Mouse (Mus musculus) layer of hippocampus, adult 18-20 months (tissue): ENCODE data around the gene Arhgef2. TPM values are rescaled to one million over a fixed set of nuclear protein-coding genes. Genes with fewer than 3 reads are reported as not detected.
A peak's percentile ranks its signal among the peaks of the same experiment; 100 is the strongest.
"Not testable (repeated sequence)": the region's sequence is repeated elsewhere in the genome, so short reads cannot be mapped to it uniquely, and the experiment has no call there.

Experiments
- DNase-seq, 2 experiments: peaks; one replicate each; pipeline ENCODE4 v3.0.0; 2022; ENCODE audit warnings: low spot score in 2 of 2
- total RNA-seq, 2 experiments: library from RNA; stranded (reverse); gene quantifications; 2 replicates each; pipeline ENCODE4 v1.2.3; 2021

Arhgef2 gene
- total RNA-seq, 2 experiments from 2014 or later, result 237 to 255 TPM

DNA sequence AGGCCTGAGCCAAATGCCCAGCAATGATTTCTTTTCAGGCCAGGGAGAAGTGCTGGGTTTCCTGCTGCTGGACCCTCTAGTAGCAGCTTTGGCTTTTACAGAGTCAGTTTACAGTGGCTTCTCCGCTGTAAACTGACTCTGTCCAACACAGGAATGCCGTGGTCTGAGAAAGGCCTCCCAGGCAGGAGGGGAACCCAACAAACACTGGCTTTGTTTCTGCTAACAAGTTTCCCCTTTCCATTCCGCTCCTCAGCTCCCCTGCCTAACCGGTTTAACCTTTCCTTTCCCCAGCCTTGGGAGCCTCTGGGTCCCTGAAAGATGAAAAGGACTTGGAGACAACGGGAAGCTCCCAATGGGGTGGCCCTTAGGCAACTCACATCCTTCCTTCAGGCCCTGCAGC lies 15.5 kb upstream of the Arhgef2 start:
- no peak for DNase-seq

DNA sequence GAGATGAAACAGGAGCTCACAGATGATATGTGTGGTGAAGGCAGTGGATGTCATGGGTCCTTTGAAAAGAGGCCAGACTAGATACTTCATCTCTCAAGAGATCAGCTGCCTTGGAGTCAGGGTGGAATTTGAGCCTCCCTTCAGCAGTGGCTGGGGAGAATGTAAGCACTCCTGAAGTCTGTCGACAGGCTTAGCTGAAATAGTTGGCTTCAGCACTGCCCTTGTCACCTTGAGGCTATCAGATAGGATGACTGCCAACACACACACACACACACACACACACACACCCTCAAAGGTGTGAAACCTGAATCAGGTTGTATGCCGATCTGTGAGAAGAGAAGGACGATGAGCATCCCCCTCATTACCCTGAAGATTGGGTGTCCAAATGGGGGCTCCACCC lies 14.7 kb upstream of the Arhgef2 start:
- no peak for DNase-seq

DNA sequence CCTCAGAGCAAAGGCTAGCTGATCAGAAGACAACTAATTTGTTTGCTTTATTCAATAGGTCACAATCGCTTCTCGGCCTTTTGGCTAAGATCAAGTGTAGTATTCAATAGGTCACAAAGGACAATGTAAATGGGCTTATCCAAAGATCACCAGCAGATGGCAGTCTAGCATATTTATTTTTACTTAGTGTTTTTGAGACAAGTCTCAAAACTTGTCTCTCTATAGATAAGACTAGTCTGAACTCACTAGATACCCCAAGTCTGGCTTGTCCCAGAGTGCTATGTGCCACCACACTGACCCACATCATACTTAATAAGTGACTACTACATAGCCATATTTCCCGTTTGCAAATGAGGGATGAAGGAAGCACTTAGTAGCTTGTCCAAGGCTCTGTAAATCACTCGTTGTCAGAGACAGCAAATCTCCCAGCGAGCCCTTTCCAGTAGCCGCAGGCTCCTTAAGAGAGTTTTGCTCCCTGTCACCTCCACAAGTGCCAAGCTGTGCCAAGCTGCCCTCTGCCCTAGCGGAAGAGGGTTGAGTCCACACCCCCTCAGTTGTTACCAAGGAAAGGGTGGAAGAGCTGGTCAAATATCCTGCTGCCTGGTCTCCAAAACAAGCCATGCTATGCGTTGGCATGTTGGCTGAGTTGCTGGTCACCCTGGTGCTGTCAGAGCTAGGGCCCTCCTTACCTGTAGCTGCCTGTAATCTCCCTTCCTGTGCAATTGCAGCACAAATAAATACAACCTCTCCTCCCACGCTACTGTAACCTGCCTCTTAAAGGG lies 13.6 kb upstream of the Arhgef2 start:
- peak in 1 of 2 experiments; percentile 68 for DNase-seq

GRCm38 (mm10) chr3:88592942-88593576 lies 12.7 kb upstream of the Arhgef2 start:
- no peak for DNase-seq

GRCm38 (mm10) chr3:88593893-88594580 lies 11.7 kb upstream of the Arhgef2 start:
- no peak for DNase-seq

DNA sequence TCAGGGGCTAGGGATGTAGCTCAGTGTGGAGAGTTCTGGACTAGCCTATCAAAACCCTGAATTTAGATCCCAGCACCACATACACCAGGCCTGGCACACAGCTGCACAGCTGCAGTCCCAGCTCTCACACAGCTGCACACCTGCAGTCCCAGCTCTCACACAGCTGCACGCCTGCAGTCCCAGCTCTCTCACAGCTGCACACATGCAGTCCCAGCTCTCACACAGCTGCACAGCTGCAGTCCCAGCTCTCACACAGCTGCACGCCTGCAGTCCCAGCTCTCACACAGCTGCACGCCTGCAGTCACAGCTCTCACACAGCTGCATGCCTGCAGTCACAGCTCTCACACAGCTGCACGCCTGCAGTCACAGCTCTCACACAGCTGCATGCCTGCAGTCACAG lies 9.2 kb upstream of the Arhgef2 start:
- DNase-seq, result not testable (repeated sequence)

DNA sequence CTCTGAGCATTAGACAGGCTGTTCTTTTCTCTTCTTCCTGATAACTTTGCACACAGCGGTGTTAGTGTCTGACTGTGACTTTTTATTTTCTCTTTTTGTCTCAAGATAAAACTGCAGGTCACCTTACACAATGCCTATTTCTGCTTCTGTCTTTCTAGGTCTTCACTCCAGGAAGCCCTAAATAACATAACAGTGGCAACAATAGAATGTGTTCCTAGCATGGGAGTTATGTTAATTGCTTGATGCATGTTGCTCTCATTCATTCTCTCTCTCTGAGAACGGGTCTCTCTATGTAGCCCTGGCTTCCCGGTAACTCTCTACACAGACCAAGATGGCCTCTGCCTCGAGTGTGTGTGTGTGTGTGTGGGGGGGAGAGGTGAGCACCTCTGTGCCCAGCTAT lies 3.3 kb upstream of the Arhgef2 start:
- DNase-seq, result no peak

- DNase-seq, result peak in 1 of 2 experiments; percentile 60
These were observed 2.0 kb upstream of the Arhgef2 start for GRCm38 (mm10) chr3:88603714-88604161.

DNA sequence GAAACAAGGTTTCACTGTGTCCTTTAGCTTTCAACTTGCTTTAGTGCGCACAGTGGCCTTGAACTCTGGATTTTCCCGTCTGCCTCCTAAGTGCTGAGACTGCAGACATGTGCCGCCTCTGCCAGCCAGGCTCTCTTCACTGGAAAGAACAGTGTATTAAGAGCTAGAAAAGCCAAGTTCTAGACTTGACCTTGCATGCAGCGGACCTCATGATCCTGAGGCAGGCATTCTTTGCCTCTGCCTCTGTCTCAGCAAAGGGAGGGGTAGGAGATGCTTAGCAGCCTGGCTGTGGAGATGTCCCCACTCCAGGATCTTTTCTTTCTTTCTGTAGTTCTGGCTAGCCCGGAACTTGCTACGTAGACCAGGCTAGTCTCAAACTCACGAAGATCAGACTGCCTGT lies 903 bp upstream of the Arhgef2 start:
- no peak for DNase-seq

- peak; percentile 84 to 93 for DNase-seq
These were observed 1.4 kb downstream of the Arhgef2 start for GRCm38 (mm10) chr3:88607065-88607757.

- peak in 1 of 2 experiments; percentile 22 for DNase-seq
These were observed 2.0 kb downstream of the Arhgef2 start for GRCm38 (mm10) chr3:88607758-88608138.

GRCm38 (mm10) chr3:88609066-88609465 lies 3.3 kb downstream of the Arhgef2 start:
- no peak for DNase-seq

DNA sequence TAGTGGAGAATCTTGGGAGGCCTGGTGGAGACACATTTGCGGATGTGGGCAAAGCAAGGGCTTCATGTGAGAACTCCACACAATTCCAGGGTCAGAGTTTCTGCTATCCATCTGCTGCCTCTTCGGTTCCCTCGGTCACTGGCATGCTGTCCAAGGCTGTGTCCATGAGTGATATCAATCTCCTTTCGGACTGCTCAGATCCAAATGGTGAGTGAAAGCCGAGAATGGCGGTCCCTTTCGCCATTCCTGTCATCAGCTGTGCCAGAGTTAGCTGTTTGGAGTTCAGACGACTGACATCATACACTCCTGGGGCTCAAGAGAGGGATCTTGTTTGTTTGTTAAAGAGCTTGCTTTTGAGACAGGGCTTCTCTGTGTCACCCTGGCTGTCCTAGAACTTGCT lies 8.7 kb downstream of the Arhgef2 start:
- DNase-seq, result no peak

DNA sequence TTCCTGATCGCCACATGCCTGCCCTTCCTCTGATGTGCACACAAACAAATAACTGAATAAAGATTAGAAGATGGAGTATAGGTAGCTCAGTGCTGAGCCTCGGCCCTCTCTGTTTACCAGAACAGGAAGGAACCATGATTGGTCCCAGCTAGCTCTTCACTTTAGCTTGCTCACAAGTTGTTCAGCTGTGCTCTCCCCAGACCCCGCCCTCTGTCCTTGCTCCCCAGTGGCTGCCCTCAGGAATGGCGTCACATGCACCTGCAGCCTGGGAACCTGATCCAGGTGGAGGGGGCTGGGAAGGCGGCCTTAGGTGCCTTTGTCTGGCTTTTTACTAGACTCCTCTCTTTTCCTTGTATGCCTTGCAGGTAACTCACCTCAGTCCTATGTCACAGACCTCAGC lies 9.4 kb downstream of the Arhgef2 start:
- no peak for DNase-seq

DNA sequence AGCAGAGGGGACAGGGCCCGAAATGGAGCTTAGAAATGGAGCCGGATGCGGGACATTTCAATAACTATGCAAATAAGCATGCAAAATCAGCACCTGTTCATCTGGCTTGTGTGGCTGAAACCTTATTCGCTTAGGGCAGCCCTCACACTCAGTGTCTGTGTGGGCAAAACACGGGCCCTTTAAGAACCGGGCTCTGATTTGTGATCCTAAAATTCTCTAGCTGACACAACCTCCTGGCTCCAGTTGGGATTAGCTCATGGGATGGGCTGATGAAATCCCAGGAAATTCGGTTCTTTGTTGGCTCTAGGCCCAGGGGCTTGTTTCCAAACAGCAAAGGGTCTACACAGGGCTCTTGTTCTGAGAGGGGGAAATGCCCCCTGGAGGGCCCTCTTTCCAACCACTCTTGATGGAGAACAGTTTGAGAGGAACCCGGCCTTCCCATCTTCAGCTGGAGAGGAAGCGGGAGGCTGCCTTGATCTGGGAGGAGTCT lies 10.2 kb downstream of the Arhgef2 start:
- no peak for DNase-seq

GRCm38 (mm10) chr3:88616951-88617500 lies 11.3 kb downstream of the Arhgef2 start:
- no peak for DNase-seq

- no peak for DNase-seq
These were observed 12.5 kb downstream of the Arhgef2 start for GRCm38 (mm10) chr3:88618074-88618871.

DNA sequence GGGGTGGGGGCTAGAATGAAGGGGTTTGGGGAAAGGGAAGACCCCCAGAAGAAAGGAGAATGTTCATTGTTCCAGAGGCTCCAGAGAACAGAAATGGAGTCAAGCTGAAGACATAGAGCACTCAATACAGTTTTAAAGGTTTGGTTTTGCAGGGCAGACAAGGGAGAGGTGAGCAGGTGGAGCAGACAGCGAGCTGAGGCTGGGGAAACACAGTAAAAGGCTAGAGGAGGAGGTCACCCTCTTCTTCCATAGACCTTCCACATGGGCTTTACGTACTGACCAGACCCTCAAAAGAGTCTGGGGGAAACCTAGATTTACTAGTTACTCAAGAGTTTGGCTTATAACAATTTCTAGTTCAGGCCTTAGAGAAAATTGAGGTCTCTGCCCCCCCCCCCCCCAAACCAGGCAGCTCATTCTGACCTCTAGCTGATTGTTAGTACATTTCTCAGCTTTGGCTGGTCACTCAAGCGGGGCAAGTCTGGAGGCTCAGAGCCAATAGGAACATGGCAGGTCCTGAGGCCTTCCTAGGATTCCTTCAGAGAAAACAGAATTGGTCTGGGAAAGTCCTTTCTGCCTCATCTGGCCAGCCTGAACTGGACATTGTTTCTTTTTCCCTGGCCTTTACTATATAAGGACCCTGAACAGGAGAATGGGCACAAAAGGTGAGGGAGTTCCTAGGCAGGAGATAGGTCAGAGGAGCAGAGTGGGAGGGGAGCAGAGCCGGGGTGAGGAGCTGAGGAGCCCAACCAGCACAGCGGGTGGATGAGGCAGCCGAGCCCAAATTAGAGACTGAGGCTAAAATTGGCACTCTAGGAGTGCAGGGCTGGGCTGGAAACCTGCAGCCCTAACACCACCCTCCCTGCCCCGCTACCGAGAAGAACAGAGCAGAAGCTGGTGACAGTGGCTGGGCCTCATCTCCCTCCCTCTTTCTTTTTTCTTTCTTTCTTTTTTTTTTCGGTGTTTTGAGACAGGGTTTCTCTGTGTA lies 13.6 kb downstream of the Arhgef2 start:
- DNase-seq, result no peak
